Mouse (Mus musculus) lung, postnatal 0 days (tissue): ENCODE data around the gene Ercc2.

ENCODE experiments used
- CTCF ChIP-seq: IDR thresholded peaks from 2 replicates; pipeline ENCODE4 v1.5.1; 2016; ENCODE audit warnings: antibody characterized with exemption, mild to moderate bottlenecking
- EP300 ChIP-seq: IDR thresholded peaks from 2 replicates; pipeline ENCODE4 v1.6.1; 2016; ENCODE audit warnings: antibody characterized with exemption, mild to moderate bottlenecking, control low read depth

- no peak for TF ChIP-seq CTCF
- TF ChIP-seq EP300 = no peak
Measured at GRCm38 (mm10) chr7:19376019-19376418, 5.8 kb upstream of the Ercc2 start.
